Mouse (Mus musculus) heart, postnatal 14 days (tissue): ENCODE data around the gene Helz2. TPM values are rescaled to one million over a fixed set of nuclear protein-coding genes. Genes with fewer than 3 reads are reported as not detected.

ENCODE experiments used
- DNase-seq, 2 experiments: peaks; one replicate each; pipeline ENCODE4 v3.0.0; 2021 to 2022
- intact Hi-C: fragments of 180-260 bp; cut with DNase I; formaldehyde crosslinking; loops from one replicate; pipeline ENCODE4 v1.15.1; 2025
- total RNA-seq, 2 experiments: library from RNA; stranded (reverse); gene quantifications; 2 replicates each; pipeline ENCODE4 v1.2.3; 2021

Gene Helz2
- total RNA-seq, 2 experiments from 2014 or later: 12.8 to 12.9 TPM

- intact Hi-C loops: loop anchor here (5.0 kb wide), 1 partner anchor 46 kb away; the partner anchor contains the start of gene Gmeb2
- peak in 1 of 2 experiments; percentile 2 for DNase-seq
Measured at GRCm38 (mm10) chr2:181240806-181241440, 904 bp downstream of the Helz2 start.

GRCm38 (mm10) chr2:181239261-181239660, 2.6 kb downstream of the Helz2 start:
- intact Hi-C loops: loop anchor here (5.0 kb wide), 1 partner anchor 52 kb away; the partner anchor contains the start of gene Ppdpf
- DNase-seq: no peak

- intact Hi-C loops: loop anchor here (5.0 kb wide), 1 partner anchor 52 kb away; the partner anchor contains the start of gene Ppdpf
- no peak for DNase-seq
Measured at GRCm38 (mm10) chr2:181238861-181239260, 3.0 kb downstream of the Helz2 start.

GRCm38 (mm10) chr2:181238091-181238610, 3.7 kb downstream of the Helz2 start:
- peak; percentile 13 to 35 for DNase-seq
- intact Hi-C loops: loop anchor here (5.0 kb wide), 1 partner anchor 51 kb away; the partner anchor contains the start of gene Ppdpf

GRCm38 (mm10) chr2:181237251-181238014, 4.4 kb downstream of the Helz2 start:
- DNase-seq: peak in 1 of 2 experiments; percentile 2
- intact Hi-C loops: loop anchor here (5.0 kb wide), 1 partner anchor 50 kb away; the partner anchor contains the start of gene Ppdpf

- DNase-seq: no peak
- intact Hi-C loops: loop anchor here (5.0 kb wide), 1 partner anchor 49 kb away; the partner anchor contains the start of gene Ppdpf
Measured at GRCm38 (mm10) chr2:181235681-181236566, 5.9 kb downstream of the Helz2 start.

- peak; percentile 9 to 23 for DNase-seq
- intact Hi-C loops: loop anchor here (5.0 kb wide), 1 partner anchor 47 kb away; the partner anchor contains the start of gene Ppdpf
Measured at GRCm38 (mm10) chr2:181234680-181235079, 7.1 kb downstream of the Helz2 start.

- intact Hi-C loops: no loop called here
- DNase-seq: no peak
Measured at GRCm38 (mm10) chr2:181233443-181233842, 8.4 kb downstream of the Helz2 start.

GRCm38 (mm10) chr2:181231171-181231570, 10.7 kb downstream of the Helz2 start:
- intact Hi-C loops: no loop called here
- DNase-seq: no peak

- intact Hi-C loops: no loop called here
- DNase-seq: no peak
Measured at GRCm38 (mm10) chr2:181228335-181228734, 13.5 kb downstream of the Helz2 start.

- intact Hi-C loops: no loop called here
- DNase-seq: no peak
Measured at GRCm38 (mm10) chr2:181227122-181227521, 14.7 kb downstream of the Helz2 start.

- intact Hi-C loops: no loop called here
- no peak for DNase-seq
Measured at GRCm38 (mm10) chr2:181224994-181225393, 16.8 kb downstream of the Helz2 start.

- DNase-seq: no peak
- intact Hi-C loops: loop anchor here (2.0 kb wide), 1 partner anchor 32 kb away; no protein-coding TSS in a partner anchor
Measured at GRCm38 (mm10) chr2:181220361-181220760, 21.5 kb downstream of the Helz2 start.

GRCm38 (mm10) chr2:181219538-181220216, 22.1 kb downstream of the Helz2 start, which contains the start of gene Fndc11:
Gene Fndc11, plus strand, starts transcription at chr2:181220013.
- intact Hi-C loops: loop anchor here (2.0 kb wide), 1 partner anchor 31 kb away; no protein-coding TSS in a partner anchor
- DNase-seq: peak; percentile 77 to 84

GRCm38 (mm10) chr2:181218881-181219485, 22.8 kb downstream of the Helz2 start:
- intact Hi-C loops: no loop called here
- DNase-seq: no peak

GRCm38 (mm10) chr2:181216037-181216436, 25.8 kb downstream of the Helz2 start:
- intact Hi-C loops: no loop called here
- DNase-seq: no peak

GRCm38 (mm10) chr2:181213021-181213445, 28.8 kb downstream of the Helz2 start, which contains the start of gene Srms:
Gene Srms, minus strand, starts transcription at chr2:181213185.
- DNase-seq: peak in 1 of 2 experiments; percentile 33
- intact Hi-C loops: no loop called here

- DNase-seq: no peak
- intact Hi-C loops: no loop called here
Measured at GRCm38 (mm10) chr2:181212389-181213020, 29.3 kb downstream of the Helz2 start.
